Mouse (Mus musculus): Measurements from ENCODE around the gene Irx1. TPM values are rescaled to one million over a fixed set of nuclear protein-coding genes. Genes with fewer than 3 reads are reported as not detected.

Irx1 gene
- polyA plus RNA-seq, 1 experiment from 2014 or later: 2.5 TPM

DNA sequence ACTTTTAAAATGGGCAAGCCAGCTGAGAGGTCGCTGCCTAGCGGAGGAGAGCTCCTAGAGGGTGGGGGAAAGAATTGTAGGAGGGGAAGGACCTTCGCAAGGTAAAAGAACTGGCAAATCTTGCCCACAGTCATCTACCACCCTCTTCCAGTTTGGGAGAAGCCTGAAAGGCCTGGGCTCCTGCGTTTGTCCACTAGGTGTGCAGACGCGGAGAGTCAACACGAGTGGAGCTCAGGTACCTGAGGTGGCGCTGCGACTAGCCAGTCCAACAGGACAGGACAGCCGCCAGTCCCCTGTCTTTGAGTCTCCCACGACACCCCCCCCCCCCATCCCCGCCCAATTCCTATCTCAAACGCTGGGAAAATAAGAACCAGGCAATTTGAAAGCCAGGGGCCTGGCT, 843 bp upstream of the Irx1 start:
- Histone ChIP-seq H3K4me3 (ENCODE audit: control insufficient read depth in 1 of 2, insufficient read depth in 1 of 2, low read depth in 1 of 2, low read length in 2 of 2) (peak overlapping the region; percentile 60 to 64), H3K36me3 (ENCODE audit: control insufficient read depth, insufficient read depth, low read length) (no peaks in the 10 kb centered on the region), H3K9ac (ENCODE audit: low read length) (peak overlapping the region; percentile 58; the same call in 1 of the 2 replicates), H3K4me1 (ENCODE audit: control insufficient read depth in 2 of 2, insufficient read depth in 2 of 2, low read length in 2 of 2) (peaks cover 2 to 20% of the 10 kb centered on the region in 2 experiments; a peak in 3 of 4 replicates), H3K27ac (replicated peaks in 1 of 2; ENCODE audit: control insufficient read depth in 1 of 2, insufficient read depth in 1 of 2, low read depth in 2 of 2, low read length in 2 of 2) (peak overlapping the region in 1 of 2 experiments; percentile 72; a peak in 2 of 4 replicates), H3K27me3 (ENCODE audit: control insufficient read depth, insufficient read depth, low read length) (peaks cover 92% of the 10 kb centered on the region), H3K9me3 (ENCODE audit: control insufficient read depth, low read length) (no peaks in the 10 kb centered on the region), H3K4me2 (ENCODE audit: low read length) (peak overlapping the region; percentile 78)
- no peak for ATAC-seq (ENCODE audit: insufficient number of reproducible peaks, insufficient read depth, low FRiP score, low read depth)
- WGBS: 7% methylated on average over 13 of the region's 13 CpGs

DNA sequence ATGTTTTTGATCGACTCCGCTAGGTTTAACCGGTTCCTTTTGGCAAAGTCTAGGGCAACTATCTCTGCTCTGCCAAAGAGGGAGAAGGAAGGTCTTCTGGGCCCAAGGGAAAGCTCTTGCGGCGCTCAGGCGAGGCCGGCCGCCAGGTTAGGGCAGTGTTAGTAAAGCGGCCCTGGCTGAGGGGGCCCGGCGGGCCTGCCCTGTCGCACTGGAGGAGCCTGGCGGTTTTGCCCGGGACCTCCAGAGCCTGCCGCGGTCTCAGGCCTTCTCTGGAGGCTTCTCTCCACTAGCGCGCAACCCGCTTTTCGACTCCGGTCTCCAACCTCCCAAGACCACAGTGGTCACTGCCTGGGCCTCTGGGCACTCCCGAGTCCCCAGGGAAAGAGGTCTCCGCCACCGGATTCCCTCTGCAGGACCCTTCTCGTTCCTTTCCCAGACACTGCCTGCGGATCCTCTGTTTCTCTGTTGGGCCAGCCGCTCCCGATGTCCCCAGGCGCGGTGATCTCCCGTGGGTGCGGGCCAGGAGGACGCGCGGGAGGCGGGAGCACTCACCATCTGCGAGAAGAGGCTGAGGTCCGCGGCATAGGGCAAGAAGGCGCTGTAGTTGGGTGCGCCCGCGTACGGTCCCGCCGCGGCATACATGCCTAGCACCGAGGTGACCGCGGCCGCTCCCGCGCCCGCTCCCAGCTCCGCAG, 715 bp downstream of the Irx1 start:
- under 1% methylated on average over 42 of the region's 55 CpGs for WGBS
- ATAC-seq (ENCODE audit: insufficient number of reproducible peaks, insufficient read depth, low FRiP score, low read depth): peak; percentile 37; the same call in 1 of the 2 replicates

DNA sequence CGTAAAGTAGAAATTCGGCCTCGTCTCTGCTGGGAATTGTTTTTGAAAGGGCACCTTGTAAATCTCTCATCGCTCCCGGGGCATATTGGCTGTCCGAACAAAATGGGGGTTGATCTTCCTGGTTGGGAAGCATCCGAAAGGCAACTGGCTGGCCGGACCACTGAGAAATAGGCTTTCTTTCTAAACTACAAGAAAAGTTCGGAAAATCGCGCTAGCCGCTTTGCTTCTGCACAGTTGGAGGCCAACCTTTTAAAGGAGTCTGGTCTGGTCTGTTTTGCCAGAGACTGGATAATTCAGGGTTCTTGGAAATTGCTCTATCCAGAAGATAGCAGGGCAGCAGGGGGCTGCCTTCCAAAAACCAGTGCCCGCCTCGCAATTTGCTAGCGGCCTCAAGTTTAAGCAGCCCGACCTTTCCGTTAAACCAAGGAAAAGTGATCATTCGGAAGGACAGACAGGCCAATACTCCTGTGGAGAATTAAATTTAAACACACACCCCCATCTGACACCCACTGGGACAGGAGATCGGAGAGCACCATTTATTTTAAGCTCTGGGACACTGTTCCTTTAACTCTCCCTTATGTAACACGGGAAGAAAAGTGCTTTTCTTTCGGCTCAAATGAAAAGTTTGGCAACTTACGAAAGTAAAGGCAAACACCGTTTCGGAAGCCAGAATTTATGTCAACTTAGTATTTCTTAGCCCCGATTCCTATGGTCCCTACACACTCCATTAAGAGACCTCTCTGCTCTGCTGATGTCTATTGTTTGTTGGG, 1.4 kb downstream of the Irx1 start:
- peak overlapping the region; percentile 78 for H3K4me2 ChIP-seq (ENCODE audit: low read length)
- no peak for ATAC-seq (ENCODE audit: insufficient number of reproducible peaks, insufficient read depth, low FRiP score, low read depth)
- peaks cover 4 to 22% of the 10 kb centered on the region in 2 experiments; a peak in 3 of 4 replicates for H3K4me1 ChIP-seq (ENCODE audit: control insufficient read depth in 2 of 2, insufficient read depth in 2 of 2, low read length in 2 of 2)
- no peaks in the 10 kb centered on the region for H3K36me3 ChIP-seq (ENCODE audit: control insufficient read depth, insufficient read depth, low read length)
- H3K27ac ChIP-seq (replicated peaks in 1 of 2; ENCODE audit: control insufficient read depth in 1 of 2, insufficient read depth in 1 of 2, low read depth in 2 of 2, low read length in 2 of 2): peak overlapping the region in 1 of 2 experiments; percentile 87; a peak in 2 of 4 replicates
- no peaks in the 10 kb centered on the region for H3K9me3 ChIP-seq (ENCODE audit: control insufficient read depth, low read length)
- H3K27me3 ChIP-seq (ENCODE audit: control insufficient read depth, insufficient read depth, low read length): peaks cover 92% of the 10 kb centered on the region
- WGBS: 4% methylated on average over 25 of the region's 25 CpGs
- H3K9ac ChIP-seq (ENCODE audit: low read length): peak overlapping the region; percentile 84
- peak overlapping the region; percentile 60 to 64 for H3K4me3 ChIP-seq (ENCODE audit: control insufficient read depth in 1 of 2, insufficient read depth in 1 of 2, low read depth in 1 of 2, low read length in 2 of 2)

More for the DNA sequence above, 715 bp downstream of the Irx1 start:
- Histone ChIP-seq H3K4me3 (ENCODE audit: control insufficient read depth in 1 of 2, insufficient read depth in 1 of 2, low read depth in 1 of 2, low read length in 2 of 2) (peak overlapping the region; percentile 60 to 64), H3K4me2 (ENCODE audit: low read length) (peak overlapping the region; percentile 78), H3K4me1 (ENCODE audit: control insufficient read depth in 2 of 2, insufficient read depth in 2 of 2, low read length in 2 of 2) (peaks cover 4 to 25% of the 10 kb centered on the region in 2 experiments; a peak in 3 of 4 replicates), H3K9ac (ENCODE audit: low read length) (peak overlapping the region; percentile 84), H3K27me3 (ENCODE audit: control insufficient read depth, insufficient read depth, low read length) (peaks cover 92% of the 10 kb centered on the region), H3K9me3 (ENCODE audit: control insufficient read depth, low read length) (no peaks in the 10 kb centered on the region), H3K36me3 (ENCODE audit: control insufficient read depth, insufficient read depth, low read length) (no peaks in the 10 kb centered on the region), H3K27ac (replicated peaks in 1 of 2; ENCODE audit: control insufficient read depth in 1 of 2, insufficient read depth in 1 of 2, low read depth in 2 of 2, low read length in 2 of 2) (peak overlapping the region; percentile 41 to 87)

DNA sequence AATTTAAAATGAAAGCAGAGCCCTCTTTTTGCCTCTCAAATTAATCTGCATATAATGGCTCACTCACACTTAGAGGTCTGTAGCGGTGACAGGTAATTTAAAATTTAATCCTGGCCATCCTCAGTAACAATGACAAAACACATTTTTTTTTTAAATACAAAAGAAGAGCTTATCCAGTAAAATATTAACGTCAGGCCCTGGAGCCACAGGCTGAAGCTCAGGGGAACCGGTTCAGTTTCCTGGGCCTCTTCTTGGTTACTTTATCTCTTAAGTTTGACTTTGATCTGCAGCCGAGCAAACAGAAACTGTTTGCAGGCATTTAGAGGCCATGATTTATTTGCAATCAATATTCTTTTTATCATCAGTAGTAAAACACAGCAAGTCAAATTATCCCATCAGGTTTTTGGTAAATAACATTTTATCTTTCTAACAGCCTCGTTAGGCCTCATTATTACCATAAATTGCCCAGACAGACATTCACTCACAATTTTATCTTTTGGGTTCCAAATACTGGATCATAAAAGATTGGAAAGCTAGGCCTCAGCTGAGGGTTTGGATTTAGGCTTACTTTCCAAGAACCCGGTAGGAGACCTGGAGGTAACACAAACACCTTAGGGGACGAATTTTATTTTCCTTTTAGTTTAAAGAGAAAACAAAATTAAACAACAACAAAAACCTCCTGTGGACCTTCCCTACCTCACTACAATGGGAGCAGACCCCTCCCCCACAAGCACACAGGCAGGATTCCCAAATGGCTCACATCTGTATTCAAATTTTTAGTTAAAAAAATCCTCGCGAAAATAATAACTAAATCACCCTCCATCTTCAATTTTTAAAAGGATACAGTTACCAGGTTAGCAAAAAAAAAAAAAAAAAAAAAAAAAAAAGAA, 2.4 kb downstream of the Irx1 start:
- peaks cover 91% of the 10 kb centered on the region for H3K27me3 ChIP-seq (ENCODE audit: control insufficient read depth, insufficient read depth, low read length)
- peak overlapping the region in 1 of 2 experiments; percentile 60 for H3K4me3 ChIP-seq (ENCODE audit: control insufficient read depth in 1 of 2, insufficient read depth in 1 of 2, low read depth in 1 of 2, low read length in 2 of 2)
- peak overlapping the region; percentile 84 for H3K9ac ChIP-seq (ENCODE audit: low read length)
- ATAC-seq (ENCODE audit: insufficient number of reproducible peaks, insufficient read depth, low FRiP score, low read depth): no peak
- WGBS: 25% methylated on average over 9 of the region's 9 CpGs
- no peaks in the 10 kb centered on the region for H3K36me3 ChIP-seq (ENCODE audit: control insufficient read depth, insufficient read depth, low read length)
- no peaks in the 10 kb centered on the region for H3K9me3 ChIP-seq (ENCODE audit: control insufficient read depth, low read length)
- H3K27ac ChIP-seq (replicated peaks in 1 of 2; ENCODE audit: control insufficient read depth in 1 of 2, insufficient read depth in 1 of 2, low read depth in 2 of 2, low read length in 2 of 2): no peak overlapping the region
- peak overlapping the region; percentile 78 for H3K4me2 ChIP-seq (ENCODE audit: low read length)
- H3K4me1 ChIP-seq (ENCODE audit: control insufficient read depth in 2 of 2, insufficient read depth in 2 of 2, low read length in 2 of 2): peaks cover 4 to 22% of the 10 kb centered on the region in 2 experiments; a peak in 3 of 4 replicates

DNA sequence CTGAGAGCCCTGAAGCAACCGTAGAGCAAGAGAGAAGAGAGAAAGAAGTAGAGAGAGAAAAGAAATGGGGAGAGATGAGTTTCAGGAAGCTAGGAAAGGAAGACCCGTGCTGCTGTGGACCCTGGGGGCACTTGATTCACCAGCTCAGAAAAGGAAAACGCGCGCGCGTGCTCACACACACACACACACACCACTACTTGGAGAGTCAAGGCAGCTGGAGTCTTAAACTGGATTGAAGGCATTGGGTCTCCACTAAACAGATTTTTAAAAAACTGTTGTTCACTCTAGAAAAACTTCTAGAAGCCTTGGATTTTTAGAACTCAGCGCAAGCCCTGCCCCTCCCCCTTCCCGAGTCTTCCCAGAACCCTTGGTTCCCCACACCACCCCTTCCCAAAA, 3.2 kb downstream of the Irx1 start:
- peak overlapping the region; percentile 78 for H3K4me2 ChIP-seq (ENCODE audit: low read length)
- peak overlapping the region; percentile 84 for H3K9ac ChIP-seq (ENCODE audit: low read length)
- WGBS: 7% methylated on average over 9 of the region's 9 CpGs
- H3K9me3 ChIP-seq (ENCODE audit: control insufficient read depth, low read length): no peaks in the 10 kb centered on the region
- no peak for ATAC-seq (ENCODE audit: insufficient number of reproducible peaks, insufficient read depth, low FRiP score, low read depth)
- H3K27ac ChIP-seq (replicated peaks in 1 of 2; ENCODE audit: control insufficient read depth in 1 of 2, insufficient read depth in 1 of 2, low read depth in 2 of 2, low read length in 2 of 2): no peak overlapping the region; a peak in 1 of 4 replicates
- H3K4me3 ChIP-seq (ENCODE audit: control insufficient read depth in 1 of 2, insufficient read depth in 1 of 2, low read depth in 1 of 2, low read length in 2 of 2): peak overlapping the region; percentile 23 to 60
- no peaks in the 10 kb centered on the region for H3K36me3 ChIP-seq (ENCODE audit: control insufficient read depth, insufficient read depth, low read length)
- peaks cover 90% of the 10 kb centered on the region for H3K27me3 ChIP-seq (ENCODE audit: control insufficient read depth, insufficient read depth, low read length)
- peaks cover 4 to 22% of the 10 kb centered on the region in 2 experiments; a peak in 3 of 4 replicates for H3K4me1 ChIP-seq (ENCODE audit: control insufficient read depth in 2 of 2, insufficient read depth in 2 of 2, low read length in 2 of 2)

DNA sequence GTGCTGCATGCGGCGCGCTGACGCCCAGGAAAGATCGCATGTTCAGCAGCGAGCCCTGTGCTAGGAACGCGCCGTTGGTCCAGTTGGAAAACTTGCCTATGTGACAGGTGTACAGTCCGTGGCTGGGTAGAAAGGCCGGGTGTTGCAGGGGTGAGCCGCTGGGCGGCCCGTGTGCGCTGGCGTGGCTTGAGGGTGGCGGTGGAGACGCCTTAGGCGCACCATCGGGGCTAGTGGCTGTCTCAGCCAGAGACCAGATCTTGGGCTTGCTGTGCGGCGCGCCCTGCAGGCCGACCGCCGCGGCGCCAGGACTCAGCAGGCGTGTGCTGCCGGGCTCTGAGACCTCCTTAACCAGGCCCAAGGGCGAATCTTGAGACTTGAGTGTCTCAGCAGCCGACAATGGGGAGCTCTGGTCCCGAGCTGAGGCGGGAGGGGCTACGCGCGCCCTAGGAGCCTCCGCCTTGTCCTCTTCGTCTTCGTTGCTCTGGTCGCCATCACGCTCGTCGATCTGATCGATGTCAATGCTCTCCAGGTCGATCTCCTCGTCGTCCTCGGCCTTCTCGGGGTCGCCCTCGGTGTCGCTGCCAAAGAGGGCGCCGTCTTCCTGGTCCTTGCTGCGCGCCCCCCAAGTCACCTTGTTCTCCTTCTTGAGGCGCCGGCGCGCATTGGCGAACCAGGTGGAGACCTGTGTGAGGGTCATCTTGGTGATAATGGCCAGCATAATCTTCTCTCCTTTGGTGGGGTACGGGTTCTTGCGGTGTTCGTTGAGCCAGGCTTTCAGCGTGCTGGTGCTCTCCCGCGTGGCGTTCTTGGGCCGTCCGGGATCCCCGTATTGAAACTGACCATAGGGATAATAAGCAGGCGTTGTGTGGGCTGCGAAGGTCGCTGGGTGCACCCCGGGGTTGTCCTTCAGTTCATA, 3.9 kb downstream of the Irx1 start:
- ATAC-seq (ENCODE audit: insufficient number of reproducible peaks, insufficient read depth, low FRiP score, low read depth): no peak
- 7% methylated on average over 76 of the region's 76 CpGs for WGBS
- H3K27me3 ChIP-seq (ENCODE audit: control insufficient read depth, insufficient read depth, low read length): peaks cover 86% of the 10 kb centered on the region
- no peak overlapping the region; a peak in 1 of 4 replicates for H3K27ac ChIP-seq (replicated peaks in 1 of 2; ENCODE audit: control insufficient read depth in 1 of 2, insufficient read depth in 1 of 2, low read depth in 2 of 2, low read length in 2 of 2)
- H3K4me2 ChIP-seq (ENCODE audit: low read length): peak overlapping the region; percentile 78
- H3K4me1 ChIP-seq (ENCODE audit: control insufficient read depth in 2 of 2, insufficient read depth in 2 of 2, low read length in 2 of 2): peaks cover 3 to 22% of the 10 kb centered on the region in 2 experiments; a peak in 3 of 4 replicates
- peak overlapping the region; percentile 84 for H3K9ac ChIP-seq (ENCODE audit: low read length)
- no peaks in the 10 kb centered on the region for H3K9me3 ChIP-seq (ENCODE audit: control insufficient read depth, low read length)
- no peaks in the 10 kb centered on the region for H3K36me3 ChIP-seq (ENCODE audit: control insufficient read depth, insufficient read depth, low read length)
- H3K4me3 ChIP-seq (ENCODE audit: control insufficient read depth in 1 of 2, insufficient read depth in 1 of 2, low read depth in 1 of 2, low read length in 2 of 2): peak overlapping the region; percentile 23 to 60
